Mouse (Mus musculus) testis, adult 2 months (tissue): ENCODE data around the gene Gpam. TPM values are rescaled to one million over a fixed set of nuclear protein-coding genes. Genes with fewer than 3 reads are reported as not detected.

Experiments used
- H3K27ac ChIP-seq: fragments of 200-500 bp; 2 replicates; pipeline ENCODE4 v1.5.1; 2012; ENCODE audit warnings: low read depth, low read length; ENCODE audit not compliant: control insufficient read depth, insufficient read depth
- H3K27me3 ChIP-seq: fragments of 200-500 bp; 2 replicates; pipeline ENCODE4 v1.6.1; 2012; ENCODE audit warnings: mild to moderate bottlenecking, low read length, moderate library complexity; ENCODE audit not compliant: control insufficient read depth, insufficient read depth
- H3K36me3 ChIP-seq: fragments of 200-500 bp; 2 replicates; pipeline ENCODE4 v1.6.1; 2012; ENCODE audit warnings: mild to moderate bottlenecking, low read length; ENCODE audit not compliant: control insufficient read depth, insufficient read depth
- H3K4me1 ChIP-seq: fragments of 200-500 bp; 2 replicates; pipeline ENCODE4 v1.6.1; 2012; ENCODE audit warnings: low read length; ENCODE audit not compliant: control insufficient read depth, insufficient read depth
- H3K4me3 ChIP-seq: fragments of 200-500 bp; 2 replicates; pipeline ENCODE4 v1.5.1; 2012; ENCODE audit warnings: low read depth, mild to moderate bottlenecking, low read length, moderate library complexity, mixed read lengths; ENCODE audit not compliant: control insufficient read depth
- CTCF ChIP-seq: fragments of 200-500 bp; IDR thresholded peaks from 2 replicates; pipeline ENCODE4 v1.5.1; 2012; ENCODE audit warnings: low read depth, mild to moderate bottlenecking, inconsistent platforms, low read length, moderate library complexity; ENCODE audit not compliant: control insufficient read depth, insufficient read depth, insufficient replicate concordance
- POLR2A ChIP-seq: fragments of 200-500 bp; IDR thresholded peaks from 2 replicates; pipeline ENCODE4 v1.6.1; 2012; ENCODE audit warnings: low read depth, mild to moderate bottlenecking, inconsistent platforms, low read length, moderate library complexity; ENCODE audit not compliant: control insufficient read depth
- polyA plus RNA-seq: library from polyadenylated mRNA; depleted of rRNA; stranded (reverse); fragments of >200 nt; gene quantifications from 2 replicates; pipeline ENCODE4 v1.2.3, GENCODE M21; 2012

Gene Gpam
- polyA plus RNA-seq, 1 experiment = 9.3 TPM

DNA sequence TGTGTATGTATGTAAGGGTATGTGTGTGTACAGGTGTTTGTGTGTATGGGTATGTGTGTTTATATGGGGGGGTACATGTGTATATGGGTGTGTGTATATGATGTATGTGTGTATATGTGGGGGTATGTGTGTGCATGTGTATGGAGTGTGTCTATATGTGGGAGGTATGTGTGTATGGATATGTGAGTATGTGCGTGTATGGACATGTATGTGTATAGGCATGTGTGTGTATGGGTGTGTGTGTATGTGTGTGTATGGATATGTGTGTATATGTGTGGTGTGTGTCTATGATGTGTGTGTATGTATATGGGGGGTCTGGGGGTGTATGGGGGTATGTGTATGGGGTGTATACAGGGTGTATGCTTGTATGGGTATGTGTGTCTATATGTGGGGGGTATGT, 1.4 kb upstream of the Gpam start:
- no peak overlapping the region for H3K27ac ChIP-seq
- H3K4me3 ChIP-seq = no peak overlapping the region
- H3K36me3 ChIP-seq = no peaks in the 10 kb centered on the region
- no peaks in the 10 kb centered on the region for H3K27me3 ChIP-seq
- no peaks in the 10 kb centered on the region for H3K4me1 ChIP-seq
- TF ChIP-seq CTCF = no peak
- no peak for TF ChIP-seq POLR2A

DNA sequence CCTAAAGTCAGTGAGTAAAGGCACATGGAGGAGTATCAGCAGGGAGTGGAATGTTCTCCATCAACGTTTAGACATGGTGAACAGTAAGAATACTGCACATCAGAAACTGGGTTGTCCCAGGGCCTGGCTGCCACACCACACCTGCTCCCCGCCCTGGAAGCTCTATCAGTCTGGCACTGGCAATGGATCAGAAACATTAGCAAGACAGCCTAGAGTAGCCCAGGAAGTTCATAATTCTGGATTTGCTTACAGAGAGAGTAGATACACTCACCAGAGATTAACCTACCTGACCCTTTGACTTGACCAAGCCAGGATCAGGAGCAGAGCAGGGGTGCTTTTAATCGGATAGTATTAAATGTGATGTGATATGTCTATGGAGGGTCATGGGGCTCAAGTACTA, 1.6 kb downstream of the Gpam start:
- Histone ChIP-seq H3K4me3 (no peak overlapping the region), H3K4me1 (peaks cover 2% of the 10 kb centered on the region; the same call in 1 of the 2 replicates), H3K27ac (no peak overlapping the region), H3K36me3 (no peaks in the 10 kb centered on the region), H3K27me3 (no peaks in the 10 kb centered on the region)
- TF ChIP-seq CTCF (no peak), POLR2A (no peak)

DNA sequence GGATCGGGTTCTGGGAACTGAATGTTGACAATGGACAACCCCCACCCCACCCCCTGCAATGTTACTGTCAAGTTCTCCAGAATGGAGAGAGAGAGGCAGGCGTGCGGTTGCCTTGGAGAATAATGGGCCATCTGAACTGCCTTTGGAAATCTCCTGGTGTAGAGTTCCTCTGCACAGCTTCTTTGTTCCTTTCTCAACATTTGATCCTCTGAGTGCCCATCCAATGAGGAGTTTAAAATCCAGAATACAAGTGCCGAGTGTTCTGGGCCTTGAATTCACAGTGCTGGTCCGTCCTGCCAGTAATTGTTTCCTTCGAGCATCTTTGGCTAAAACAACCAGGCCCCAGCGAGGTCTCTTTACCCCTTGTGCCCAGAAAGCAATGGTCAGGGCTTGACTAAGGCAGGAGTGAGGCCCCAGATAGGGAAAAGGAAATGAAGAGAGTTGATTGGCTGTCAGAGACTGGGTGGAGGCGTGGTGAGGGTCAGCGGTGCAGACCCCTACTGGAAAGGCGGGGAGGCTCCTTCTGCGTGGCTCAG, 4.0 kb downstream of the Gpam start:
- Histone ChIP-seq H3K4me1 (peaks cover 2% of the 10 kb centered on the region; the same call in 1 of the 2 replicates), H3K36me3 (no peaks in the 10 kb centered on the region), H3K27me3 (no peaks in the 10 kb centered on the region), H3K27ac (no peak overlapping the region), H3K4me3 (no peak overlapping the region)
- TF ChIP-seq CTCF (no peak), POLR2A (no peak)

DNA sequence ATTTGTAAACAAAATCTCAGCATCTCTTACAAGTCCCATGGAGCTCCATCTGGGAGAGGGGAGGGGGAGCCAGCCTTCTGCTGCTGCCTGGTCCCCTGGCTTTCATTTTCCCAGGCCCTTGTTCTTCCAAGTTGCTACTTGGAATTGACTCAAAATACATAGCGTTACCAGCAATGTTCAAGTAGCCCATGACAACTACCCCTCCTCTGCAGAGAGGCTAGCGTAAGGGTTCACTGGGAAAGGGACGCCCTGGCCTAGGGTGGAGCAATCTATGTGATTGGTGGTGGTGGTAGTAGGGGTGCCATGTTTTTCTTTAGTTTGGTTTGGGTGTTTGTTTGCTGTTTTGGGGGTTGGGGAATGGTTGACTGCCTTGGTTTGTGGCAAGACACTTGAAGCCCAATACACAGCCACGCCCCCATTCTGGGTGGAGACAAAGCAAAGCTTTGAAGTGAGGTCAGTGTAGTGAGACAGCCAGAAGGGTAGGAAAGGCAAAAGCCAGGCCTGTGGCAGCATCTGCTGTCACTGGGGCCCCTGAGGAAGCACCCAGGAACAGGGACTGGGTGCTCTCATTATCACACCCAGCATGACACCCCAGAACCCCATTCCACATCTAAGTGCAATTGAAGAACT, 4.6 kb downstream of the Gpam start:
- Histone ChIP-seq H3K27me3 (no peaks in the 10 kb centered on the region), H3K27ac (no peak overlapping the region), H3K36me3 (no peaks in the 10 kb centered on the region), H3K4me1 (peaks cover 2% of the 10 kb centered on the region; the same call in 1 of the 2 replicates), H3K4me3 (no peak overlapping the region)
- TF ChIP-seq CTCF = no peak
- TF ChIP-seq POLR2A = no peak

DNA sequence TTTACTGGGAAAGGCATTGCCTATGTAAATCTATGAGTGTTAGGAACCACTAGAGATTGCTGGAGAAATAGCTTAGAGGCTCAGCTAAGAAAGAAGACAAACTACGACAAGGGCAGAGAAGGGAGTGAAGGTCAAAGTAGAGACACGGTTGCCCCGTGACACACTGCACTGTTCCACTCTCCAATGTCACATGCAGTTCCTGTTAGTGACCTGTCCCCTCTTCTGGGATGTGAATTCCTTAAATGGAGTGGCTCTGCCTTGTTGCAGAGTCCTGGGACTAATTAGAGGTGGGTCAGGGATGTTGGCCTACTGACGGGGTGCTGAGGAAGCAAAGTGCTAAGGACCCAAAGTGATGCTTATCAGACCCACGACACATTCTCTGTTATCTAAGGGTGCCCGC, 5.2 kb downstream of the Gpam start:
- peaks cover 2% of the 10 kb centered on the region; the same call in 1 of the 2 replicates for H3K4me1 ChIP-seq
- no peaks in the 10 kb centered on the region for H3K36me3 ChIP-seq
- H3K27me3 ChIP-seq = no peaks in the 10 kb centered on the region
- H3K27ac ChIP-seq = no peak overlapping the region
- TF ChIP-seq POLR2A (no peak), CTCF (no peak)
- no peak overlapping the region for H3K4me3 ChIP-seq

DNA sequence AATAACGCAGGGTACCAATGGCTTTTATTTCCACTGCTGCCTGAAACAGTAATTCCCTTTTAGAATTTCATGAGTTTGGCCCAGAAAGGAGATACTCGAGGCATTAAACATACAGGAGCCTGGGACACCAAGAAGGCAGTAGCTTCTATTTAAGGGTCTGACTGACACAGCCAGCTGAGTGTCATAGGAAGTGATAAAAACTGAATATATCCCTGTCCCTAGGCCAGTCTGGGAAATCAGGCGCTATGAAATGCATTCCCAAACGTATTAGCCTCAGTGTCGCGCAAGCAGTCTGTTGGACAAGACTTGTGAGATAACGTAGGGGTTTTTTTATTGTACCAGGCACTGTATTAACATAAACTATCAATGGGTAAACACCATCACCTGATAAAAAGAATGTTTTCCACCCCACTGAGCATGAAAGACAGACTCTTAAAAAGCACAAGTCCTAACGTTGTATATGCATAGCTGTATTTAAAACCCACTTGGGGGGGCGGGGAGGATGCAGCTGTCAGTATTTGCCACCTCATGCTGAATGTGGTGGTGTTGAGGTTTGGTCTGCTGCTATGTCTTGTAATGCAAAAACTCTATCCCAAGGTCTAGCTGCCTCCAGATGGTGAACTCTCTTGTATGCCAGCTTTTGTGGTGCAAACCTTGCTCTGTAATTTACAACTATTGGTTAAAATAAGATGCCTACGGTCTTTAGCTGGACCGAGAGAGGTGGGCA, 6.4 kb downstream of the Gpam start:
- no peak overlapping the region for H3K27ac ChIP-seq
- H3K4me1 ChIP-seq = peaks cover 2% of the 10 kb centered on the region; the same call in 1 of the 2 replicates
- H3K36me3 ChIP-seq = no peaks in the 10 kb centered on the region
- no peak for TF ChIP-seq POLR2A
- no peak for TF ChIP-seq CTCF
- H3K4me3 ChIP-seq = no peak overlapping the region
- H3K27me3 ChIP-seq = no peaks in the 10 kb centered on the region

DNA sequence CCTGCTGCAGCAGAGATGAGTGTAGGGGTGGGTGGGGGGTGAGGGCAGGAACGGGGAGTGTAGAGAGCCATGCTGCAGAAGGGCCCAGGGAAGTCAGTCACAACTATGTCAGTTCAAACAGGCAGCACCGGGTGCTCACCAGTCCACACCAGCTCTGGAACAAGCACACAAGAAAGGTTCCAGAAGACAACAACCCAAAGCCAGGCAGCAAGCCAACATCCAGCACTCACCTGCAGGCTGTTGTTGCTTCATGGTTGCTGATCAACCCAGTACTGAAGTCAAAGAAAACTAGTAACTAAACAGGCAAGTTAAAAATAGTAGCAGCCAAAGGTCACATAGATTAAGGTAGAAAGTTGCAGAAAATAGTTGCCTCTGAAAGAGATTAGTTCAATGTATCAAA, 7.5 kb downstream of the Gpam start:
- peaks cover 2% of the 10 kb centered on the region; the same call in 1 of the 2 replicates for H3K4me1 ChIP-seq
- no peak overlapping the region for H3K4me3 ChIP-seq
- H3K36me3 ChIP-seq = no peaks in the 10 kb centered on the region

More for the DNA sequence above, 7.5 kb downstream of the Gpam start:
- TF ChIP-seq POLR2A (no peak), CTCF (no peak)
- Histone ChIP-seq H3K27me3 (no peaks in the 10 kb centered on the region), H3K27ac (no peak overlapping the region)
